Mouse (Mus musculus): Measurements from ENCODE around the gene Lpp. TPM values are rescaled to one million over a fixed set of nuclear protein-coding genes. Genes with fewer than 3 reads are reported as not detected.
A peak's percentile ranks its signal among the peaks of the same experiment; 100 is the strongest.

The Lpp gene
- polyA plus RNA-seq, 1 experiment from 2014 or later, result 63.0 TPM

DNA sequence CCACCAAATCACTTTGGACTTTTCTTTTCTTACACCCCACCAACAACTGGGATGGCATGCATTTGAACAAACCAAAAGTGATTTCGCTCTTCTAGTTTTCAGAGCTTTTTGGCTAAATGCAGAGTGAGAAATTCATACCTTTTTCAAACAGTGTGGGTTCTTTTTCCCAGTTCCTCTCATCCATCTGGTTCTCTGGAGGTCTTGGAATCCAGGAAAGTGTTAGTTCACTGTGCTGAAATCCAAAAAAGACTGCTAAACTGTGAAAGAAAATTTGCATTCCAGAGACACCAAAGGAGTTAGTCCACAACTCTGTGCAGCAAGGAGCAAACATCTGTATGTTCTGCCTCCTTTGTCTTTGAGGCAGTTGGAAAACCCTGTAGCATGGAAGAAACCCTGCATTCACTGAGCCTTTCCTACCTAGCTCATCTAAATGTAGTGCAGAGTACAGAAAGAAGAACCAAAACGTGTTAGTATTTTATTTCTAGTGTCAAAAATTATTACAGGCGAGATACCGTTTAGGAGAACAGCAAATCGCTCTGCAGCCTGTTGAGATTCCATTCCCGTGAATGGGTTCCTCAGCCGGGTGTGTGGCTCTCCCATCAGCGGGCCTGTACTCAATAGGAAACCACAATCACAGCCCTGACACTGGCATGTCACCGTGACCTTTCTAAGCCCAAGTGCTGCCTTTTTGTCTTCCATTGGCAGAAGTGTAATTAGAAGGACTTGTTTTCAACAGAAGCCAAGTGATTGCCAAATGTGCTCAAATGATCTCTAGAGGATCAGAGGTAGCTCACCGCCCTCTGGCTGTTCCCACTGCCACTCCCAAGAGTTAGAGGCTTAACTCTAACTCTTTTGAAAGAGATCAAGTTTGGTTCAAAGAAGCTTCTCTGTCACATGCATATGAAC lies 567.8 kb downstream of the Lpp start:
- ATAC-seq, result no peak
- H3K4me1 ChIP-seq (replicated peaks), result no peaks in the 10 kb centered on the region
- H3K9ac ChIP-seq, result no peak overlapping the region
- no peak overlapping the region for H3K27ac ChIP-seq
- no peak overlapping the region for H3K4me3 ChIP-seq (replicated peaks)
- no peak overlapping the region for H3K4me2 ChIP-seq (replicated peaks)
- WGBS, result 82% methylated on average over 10 of the region's 10 CpGs
- H3K27me3 ChIP-seq (replicated peaks), result no peaks in the 10 kb centered on the region
- H3K36me3 ChIP-seq, result no peaks in the 10 kb centered on the region
- H3K9me3 ChIP-seq, result no peaks in the 10 kb centered on the region

DNA sequence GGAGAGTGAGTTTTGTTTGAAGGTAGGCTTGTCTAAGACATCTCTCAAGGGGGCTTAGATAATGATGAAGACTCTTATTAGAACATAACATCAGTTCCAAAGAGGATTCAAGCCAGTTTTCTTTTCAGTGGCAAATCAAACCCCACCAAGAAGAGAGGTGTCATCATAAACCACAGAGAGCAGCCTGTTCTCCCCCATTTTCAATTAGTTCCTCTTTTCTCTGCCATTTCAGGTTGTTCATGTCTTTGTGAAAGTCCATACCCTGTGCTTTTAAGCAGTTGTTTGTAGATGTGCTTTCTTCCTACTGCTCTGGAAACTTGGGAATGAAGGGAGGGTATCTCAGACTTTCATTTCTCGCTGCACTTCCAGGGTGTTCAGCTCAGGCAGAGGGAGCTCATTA lies 571.0 kb downstream of the Lpp start:
- Histone ChIP-seq H3K27me3 (replicated peaks) (no peaks in the 10 kb centered on the region), H3K4me3 (replicated peaks) (no peak overlapping the region), H3K4me2 (replicated peaks) (no peak overlapping the region), H3K9me3 (no peaks in the 10 kb centered on the region), H3K27ac (no peak overlapping the region), H3K36me3 (no peaks in the 10 kb centered on the region), H3K4me1 (replicated peaks) (no peaks in the 10 kb centered on the region), H3K9ac (no peak overlapping the region)
- ATAC-seq, result no peak
- WGBS, result 84% methylated on average over 1 of the region's 1 CpGs

DNA sequence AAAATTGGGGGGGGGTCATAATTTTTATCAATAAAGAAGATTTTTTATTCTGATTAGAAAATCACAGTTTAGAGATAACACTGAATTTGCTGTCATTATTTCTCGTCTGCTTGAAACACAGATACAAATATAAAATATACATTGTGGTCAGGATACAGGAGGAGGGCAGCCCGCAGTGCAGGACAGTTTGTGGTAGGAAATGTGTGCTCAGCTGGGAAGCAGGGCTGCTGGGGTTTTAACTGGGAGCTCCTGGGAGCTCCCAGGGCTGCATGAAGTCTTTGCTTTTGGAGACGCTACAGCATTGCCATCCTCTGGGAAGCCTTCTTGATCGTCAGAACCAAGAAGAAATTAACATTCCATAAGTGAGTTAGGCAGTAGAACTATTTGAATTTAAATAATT lies 571.8 kb downstream of the Lpp start:
- H3K9ac ChIP-seq, result no peak overlapping the region
- no peak for ATAC-seq
- H3K4me2 ChIP-seq (replicated peaks), result no peak overlapping the region
- no peak overlapping the region for H3K27ac ChIP-seq
- 76% methylated on average over 4 of the region's 4 CpGs for WGBS
- no peak overlapping the region for H3K4me3 ChIP-seq (replicated peaks)
- H3K27me3 ChIP-seq (replicated peaks), result no peaks in the 10 kb centered on the region
- H3K36me3 ChIP-seq, result no peaks in the 10 kb centered on the region
- no peaks in the 10 kb centered on the region for H3K9me3 ChIP-seq
- H3K4me1 ChIP-seq (replicated peaks), result no peaks in the 10 kb centered on the region

DNA sequence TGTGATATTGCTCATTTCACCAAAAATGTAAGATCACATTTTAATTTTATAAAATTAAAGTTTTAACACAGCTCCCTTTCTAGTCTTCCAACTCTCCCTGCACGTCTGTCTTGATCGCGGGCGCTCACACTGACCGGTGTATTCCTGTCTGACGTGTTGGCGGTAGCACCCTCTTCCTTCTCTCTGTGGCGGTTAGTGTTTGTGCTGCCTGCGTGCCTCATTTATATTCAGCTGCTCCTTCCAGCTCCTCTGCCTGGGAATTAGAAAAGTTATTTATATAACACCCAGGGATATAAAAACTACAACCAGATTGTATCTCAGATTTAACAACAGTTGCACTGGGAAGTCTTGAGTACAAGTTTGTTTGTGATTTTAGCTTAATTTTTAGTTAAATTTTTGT lies 573.2 kb downstream of the Lpp start:
- no peak overlapping the region for H3K4me2 ChIP-seq (replicated peaks)
- no peaks in the 10 kb centered on the region for H3K9me3 ChIP-seq
- 94% methylated on average over 9 of the region's 9 CpGs for WGBS
- no peaks in the 10 kb centered on the region for H3K36me3 ChIP-seq
- no peak overlapping the region for H3K4me3 ChIP-seq (replicated peaks)
- H3K4me1 ChIP-seq (replicated peaks), result no peaks in the 10 kb centered on the region
- no peaks in the 10 kb centered on the region for H3K27me3 ChIP-seq (replicated peaks)
- H3K27ac ChIP-seq, result no peak overlapping the region
- no peak for ATAC-seq
- no peak overlapping the region for H3K9ac ChIP-seq

DNA sequence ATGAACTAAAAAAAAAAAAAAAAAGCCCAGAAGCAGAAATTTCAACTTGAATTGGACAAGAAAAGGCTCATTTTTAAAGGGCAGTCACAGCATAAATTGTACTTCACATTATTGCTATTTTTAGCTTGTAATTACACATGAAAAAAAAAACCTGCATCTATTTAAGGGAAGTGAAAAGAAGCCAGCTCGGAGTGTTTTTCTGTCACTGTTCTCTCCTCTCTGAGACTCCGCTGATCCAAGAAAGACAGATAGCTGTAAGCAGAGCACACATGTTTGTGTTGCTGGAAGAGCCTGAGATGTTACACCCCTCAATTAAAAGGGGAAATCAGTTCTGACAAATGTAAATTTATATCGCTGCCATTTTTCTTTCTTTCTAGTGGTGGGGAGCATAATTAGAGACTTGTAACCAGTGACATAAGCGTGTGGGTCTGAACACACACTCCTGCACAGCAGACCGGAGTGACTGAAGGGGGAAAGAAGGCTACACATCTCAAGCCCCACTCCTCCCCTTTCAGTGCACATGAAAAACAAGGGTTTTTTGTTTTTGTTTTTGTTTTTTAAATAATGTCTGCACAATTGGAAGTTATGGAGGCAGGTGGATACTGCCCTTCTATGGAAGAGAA lies 579.8 kb downstream of the Lpp start:
- Histone ChIP-seq H3K4me3 (replicated peaks) (no peak overlapping the region), H3K4me1 (replicated peaks) (no peaks in the 10 kb centered on the region), H3K4me2 (replicated peaks) (no peak overlapping the region), H3K36me3 (no peaks in the 10 kb centered on the region), H3K27ac (no peak overlapping the region), H3K9me3 (no peaks in the 10 kb centered on the region), H3K9ac (no peak overlapping the region), H3K27me3 (replicated peaks) (no peaks in the 10 kb centered on the region)
- no peak for ATAC-seq
- WGBS, result 85% methylated on average over 5 of the region's 5 CpGs

DNA sequence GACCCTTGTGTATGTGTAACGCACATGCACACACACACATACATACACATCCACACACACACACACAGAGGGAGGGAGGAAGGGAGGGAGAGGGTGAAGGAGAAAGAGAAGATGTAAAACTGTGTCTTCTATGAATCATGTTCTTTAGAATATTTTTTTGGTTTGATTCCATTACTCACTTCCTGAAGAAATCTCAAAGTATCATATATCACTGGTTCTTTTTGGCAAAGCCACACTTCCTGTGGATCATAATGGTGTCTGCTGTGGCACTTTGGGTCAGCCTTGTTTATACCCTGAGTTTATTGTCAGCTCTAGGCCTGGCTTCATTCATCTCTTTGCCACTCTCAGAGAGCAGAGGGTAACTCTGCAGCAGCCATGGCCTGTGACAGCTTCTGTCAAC lies 584.5 kb downstream of the Lpp start:
- 91% methylated on average over 1 of the region's 1 CpGs for WGBS
- Histone ChIP-seq H3K27me3 (replicated peaks) (no peaks in the 10 kb centered on the region), H3K4me1 (replicated peaks) (no peaks in the 10 kb centered on the region), H3K4me3 (replicated peaks) (no peak overlapping the region), H3K9me3 (no peaks in the 10 kb centered on the region), H3K9ac (no peak overlapping the region), H3K27ac (no peak overlapping the region), H3K36me3 (peaks cover 6% of the 10 kb centered on the region), H3K4me2 (replicated peaks) (no peak overlapping the region)
- ATAC-seq, result no peak

DNA sequence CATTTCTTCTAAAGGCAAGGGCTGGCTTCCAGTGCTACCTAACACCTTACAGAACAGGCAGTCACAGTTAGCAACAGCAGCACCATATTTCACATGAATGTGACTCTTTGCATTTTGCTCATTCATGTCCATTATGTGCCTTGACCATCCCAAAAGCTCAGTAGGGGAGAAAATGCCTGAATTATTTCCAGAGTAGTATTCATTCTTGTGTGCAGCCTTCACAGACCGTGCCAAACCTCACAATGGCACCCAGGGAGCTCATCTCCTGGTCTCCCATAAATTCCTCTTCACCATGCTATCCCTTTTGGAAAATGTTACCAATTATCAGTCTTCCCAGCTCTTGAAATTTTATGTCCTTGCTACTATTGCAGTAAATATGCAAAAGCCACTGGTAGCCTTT lies 584.9 kb downstream of the Lpp start:
- H3K9ac ChIP-seq, result no peak overlapping the region
- H3K27ac ChIP-seq, result no peak overlapping the region
- H3K27me3 ChIP-seq (replicated peaks), result no peaks in the 10 kb centered on the region
- no peak overlapping the region for H3K4me2 ChIP-seq (replicated peaks)
- H3K4me1 ChIP-seq (replicated peaks), result no peaks in the 10 kb centered on the region
- WGBS, result 79% methylated on average over 1 of the region's 1 CpGs
- ATAC-seq, result no peak
- H3K36me3 ChIP-seq, result peaks cover 6% of the 10 kb centered on the region
- no peak overlapping the region for H3K4me3 ChIP-seq (replicated peaks)
- H3K9me3 ChIP-seq, result no peaks in the 10 kb centered on the region

DNA sequence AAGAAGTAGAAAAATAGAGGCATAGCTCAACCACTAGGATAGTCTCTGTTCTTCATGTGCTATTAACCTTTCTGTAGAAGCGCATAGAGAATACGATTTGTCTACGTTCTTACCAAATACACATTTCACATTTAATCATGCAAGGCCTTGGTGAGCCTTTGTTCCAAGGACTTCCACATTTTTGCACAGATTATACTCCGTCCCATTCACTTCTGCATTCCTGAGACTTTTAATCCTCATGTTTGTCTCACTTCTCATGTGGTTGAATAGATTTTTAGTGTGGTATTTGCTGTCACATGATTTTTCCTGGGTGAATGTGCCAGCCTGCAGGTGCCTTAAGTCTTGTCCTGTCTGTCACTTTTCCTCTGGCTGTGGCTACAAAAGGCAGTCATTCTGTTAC lies 586.1 kb downstream of the Lpp start:
- H3K27ac ChIP-seq, result no peak overlapping the region
- peaks cover 6% of the 10 kb centered on the region for H3K36me3 ChIP-seq
- WGBS, result 95% methylated on average over 4 of the region's 4 CpGs
- no peak overlapping the region for H3K9ac ChIP-seq
- no peak for ATAC-seq
- H3K4me1 ChIP-seq (replicated peaks), result no peaks in the 10 kb centered on the region
- H3K4me2 ChIP-seq (replicated peaks), result no peak overlapping the region
- H3K27me3 ChIP-seq (replicated peaks), result no peaks in the 10 kb centered on the region
- H3K9me3 ChIP-seq, result no peaks in the 10 kb centered on the region
- no peak overlapping the region for H3K4me3 ChIP-seq (replicated peaks)

DNA sequence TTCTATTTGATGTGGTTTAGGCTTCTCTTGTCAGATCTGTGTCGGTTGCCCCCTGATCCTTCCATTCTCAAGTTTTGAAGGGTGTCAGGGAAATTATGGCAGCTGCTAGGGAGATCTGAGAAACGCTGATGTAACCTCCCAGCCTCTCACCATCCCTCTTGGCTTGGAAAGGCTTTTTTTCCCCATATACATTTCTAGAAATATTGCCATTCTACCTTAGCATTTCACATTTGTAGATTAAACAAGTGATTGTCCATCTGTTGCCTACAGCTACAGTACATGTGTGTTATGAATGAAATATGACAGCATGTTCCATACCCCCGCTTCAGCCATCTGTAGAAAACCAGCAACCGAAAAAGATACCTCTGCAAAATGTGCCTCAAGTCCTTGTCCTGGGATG lies 589.5 kb downstream of the Lpp start:
- H3K4me3 ChIP-seq (replicated peaks), result no peak overlapping the region
- H3K9me3 ChIP-seq, result no peaks in the 10 kb centered on the region
- H3K27ac ChIP-seq, result no peak overlapping the region
- no peak overlapping the region for H3K9ac ChIP-seq
- no peak overlapping the region for H3K4me2 ChIP-seq (replicated peaks)
- H3K36me3 ChIP-seq, result peaks cover 6% of the 10 kb centered on the region
- H3K27me3 ChIP-seq (replicated peaks), result no peaks in the 10 kb centered on the region
- H3K4me1 ChIP-seq (replicated peaks), result no peaks in the 10 kb centered on the region
- ATAC-seq, result no peak
- 87% methylated on average over 4 of the region's 4 CpGs for WGBS

DNA sequence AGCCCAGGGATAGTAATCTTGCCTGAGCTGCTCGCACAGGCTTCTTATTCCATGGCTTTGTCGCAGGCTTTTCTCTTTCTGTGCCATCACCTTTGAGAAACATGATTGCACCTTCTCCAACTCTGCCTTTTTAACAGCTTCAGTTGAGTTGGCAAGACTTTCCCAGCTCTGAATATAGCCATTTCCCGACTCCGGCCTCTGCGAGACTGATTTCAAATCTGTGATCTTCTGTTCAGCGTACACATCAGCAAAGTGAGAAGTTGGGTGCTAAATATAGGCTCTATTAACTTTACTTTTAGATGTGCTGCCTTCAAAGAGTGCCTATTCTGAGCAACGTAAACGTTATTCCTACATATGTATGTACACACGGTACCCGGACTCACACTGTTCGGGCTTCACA lies 597.0 kb downstream of the Lpp start:
- Histone ChIP-seq H3K9me3 (no peaks in the 10 kb centered on the region), H3K27me3 (replicated peaks) (no peaks in the 10 kb centered on the region), H3K27ac (no peak overlapping the region), H3K4me1 (replicated peaks) (no peaks in the 10 kb centered on the region), H3K4me3 (replicated peaks) (no peak overlapping the region), H3K9ac (no peak overlapping the region), H3K36me3 (no peaks in the 10 kb centered on the region), H3K4me2 (replicated peaks) (no peak overlapping the region)
- WGBS, result 86% methylated on average over 11 of the region's 11 CpGs
- no peak for ATAC-seq

DNA sequence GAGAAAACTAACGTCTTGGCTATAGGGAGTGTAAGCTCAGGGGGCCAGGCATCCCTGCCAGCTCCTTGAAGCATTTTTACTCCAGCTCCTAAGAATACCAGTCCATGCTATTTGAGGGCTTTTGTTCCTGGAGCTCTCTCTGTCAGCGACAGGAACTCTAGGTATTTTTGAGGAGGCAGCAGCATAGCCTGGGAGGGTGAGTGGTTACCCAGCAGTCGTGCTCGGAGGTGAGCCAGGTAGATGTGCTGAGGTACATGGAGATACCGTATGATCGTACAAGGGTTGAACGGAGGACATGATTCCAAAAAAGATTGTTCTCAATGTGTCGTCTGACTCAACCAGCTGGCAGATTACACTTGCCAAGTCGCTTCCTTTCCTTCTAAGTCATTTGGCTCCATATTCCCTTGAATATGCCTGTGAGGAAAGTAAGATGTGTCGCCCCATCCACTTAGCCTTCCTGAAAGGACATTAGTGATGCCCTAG lies 597.8 kb downstream of the Lpp start:
- no peak overlapping the region for H3K4me3 ChIP-seq (replicated peaks)
- WGBS, result 85% methylated on average over 10 of the region's 10 CpGs
- no peaks in the 10 kb centered on the region for H3K4me1 ChIP-seq (replicated peaks)
- no peaks in the 10 kb centered on the region for H3K9me3 ChIP-seq
- no peak overlapping the region for H3K9ac ChIP-seq
- no peak overlapping the region for H3K4me2 ChIP-seq (replicated peaks)
- H3K36me3 ChIP-seq, result no peaks in the 10 kb centered on the region
- H3K27me3 ChIP-seq (replicated peaks), result no peaks in the 10 kb centered on the region
- H3K27ac ChIP-seq, result no peak overlapping the region
- no peak for ATAC-seq

DNA sequence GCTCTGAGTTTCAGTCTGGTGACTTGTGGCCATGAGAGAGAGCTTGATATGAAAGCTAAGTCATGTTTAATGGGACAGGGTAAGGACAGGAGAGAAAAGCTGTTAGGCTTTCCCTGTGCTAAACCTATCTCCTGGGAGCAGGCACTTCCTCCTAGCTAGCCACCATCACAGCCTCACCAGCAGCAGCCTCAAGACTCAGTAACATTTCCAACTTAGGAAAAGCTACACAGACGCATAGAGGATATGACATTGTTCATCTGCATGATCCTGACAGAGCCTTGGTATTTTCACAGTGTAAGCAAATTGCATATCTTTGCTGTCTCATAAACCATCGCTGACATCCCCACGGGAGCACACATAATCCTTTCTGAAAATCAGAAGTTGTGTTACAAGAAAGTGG lies 598.7 kb downstream of the Lpp start:
- H3K27ac ChIP-seq, result peak overlapping the region; percentile 32; the same call in 1 of the 2 replicates
- no peak overlapping the region for H3K4me2 ChIP-seq (replicated peaks)
- H3K4me1 ChIP-seq (replicated peaks), result no peaks in the 10 kb centered on the region
- H3K9ac ChIP-seq, result no peak overlapping the region
- H3K36me3 ChIP-seq, result no peaks in the 10 kb centered on the region
- WGBS, result 49% methylated on average over 3 of the region's 3 CpGs
- 0 out of 2 replicates have a peak, but pooled peaks have one; percentile 12 for ATAC-seq
- H3K9me3 ChIP-seq, result no peaks in the 10 kb centered on the region
- H3K4me3 ChIP-seq (replicated peaks), result no peak overlapping the region
- no peaks in the 10 kb centered on the region for H3K27me3 ChIP-seq (replicated peaks)

DNA sequence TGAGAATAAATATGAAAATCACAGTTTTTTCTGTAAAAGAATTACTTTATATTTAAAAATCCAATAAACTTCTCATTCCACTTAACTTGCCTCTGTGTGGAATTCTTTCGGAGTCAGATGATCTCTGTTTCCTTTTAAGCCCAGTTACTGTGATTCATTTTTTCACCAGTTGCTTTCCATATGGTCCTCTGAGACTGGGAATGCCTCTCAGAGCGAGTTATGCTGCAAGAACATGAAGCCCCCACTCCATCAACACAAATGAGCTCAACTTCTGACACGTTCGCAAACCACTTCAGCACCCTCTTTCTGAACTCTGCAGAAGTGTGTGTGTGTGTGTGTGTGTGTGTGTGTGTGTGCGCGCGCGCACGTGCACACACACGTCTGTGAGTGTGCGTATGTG lies 599.2 kb downstream of the Lpp start:
- 72% methylated on average over 11 of the region's 11 CpGs for WGBS
- H3K4me1 ChIP-seq (replicated peaks), result no peaks in the 10 kb centered on the region
- no peak overlapping the region for H3K4me2 ChIP-seq (replicated peaks)
- no peak overlapping the region for H3K4me3 ChIP-seq (replicated peaks)
- no peaks in the 10 kb centered on the region for H3K36me3 ChIP-seq
- no peaks in the 10 kb centered on the region for H3K9me3 ChIP-seq
- H3K27ac ChIP-seq, result 0 out of 2 replicates have a peak overlapping the region, but pooled peaks have one; percentile 36
- no peaks in the 10 kb centered on the region for H3K27me3 ChIP-seq (replicated peaks)
- no peak overlapping the region for H3K9ac ChIP-seq
- no peak for ATAC-seq
